Comparison of ENCODE assay signal across 8 mouse cellular contexts in the genomic region with DNA sequence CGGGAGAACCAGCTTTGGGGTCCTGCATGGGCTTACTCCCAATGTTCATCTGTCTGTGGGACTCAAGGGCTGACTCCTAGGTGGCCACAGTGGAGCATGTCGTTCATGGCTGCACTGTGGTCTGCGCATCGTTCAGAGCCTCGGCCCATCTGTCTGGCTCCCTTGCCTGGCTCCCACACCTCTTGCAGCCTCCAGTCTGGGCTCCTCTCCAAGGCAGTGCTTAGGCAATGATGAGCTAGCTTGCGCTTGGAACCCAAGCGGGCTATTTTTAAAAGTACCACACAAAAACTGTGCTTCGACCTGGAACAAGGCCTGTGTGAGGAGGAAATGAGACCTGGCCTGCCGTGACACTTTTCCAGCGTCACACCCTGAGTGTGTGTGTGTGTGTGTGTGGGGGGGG. TPM values are rescaled to one million over a fixed set of nuclear protein-coding genes. Genes with fewer than 3 reads are reported as not detected.
A peak's percentile ranks its signal among the peaks of the same experiment; 100 is the strongest.
DNase-seq lines count a peak whose midpoint lies in the region; ATAC-seq lines count a peak whose summit lies in the region.

No protein-coding gene starts in this region.

- H3K4me1 ChIP-seq in midbrain, embryonic 14.5 days (ENCODE audit: control insufficient read depth, insufficient read depth, low read length), result no peaks in the 10 kb centered on the region
- H3K4me1 ChIP-seq in midbrain, embryonic 10.5 days, result no peaks in the 10 kb centered on the region

- no peak overlapping the region for H3K4me2 ChIP-seq in midbrain, embryonic 14.5 days (ENCODE audit: low read length)

- ATAC-seq in midbrain, embryonic 14.5 days (ENCODE audit: low FRiP score, low TSS enrichment), result no peak
- ATAC-seq in frontal cortex, adult (ENCODE audit: low TSS enrichment), result peak; percentile 97

- no peaks in the 10 kb centered on the region for H3K9me3 ChIP-seq in midbrain, embryonic 14.5 days (ENCODE audit: control insufficient read depth, low read length)
- H3K9me3 ChIP-seq in midbrain, embryonic 10.5 days (replicated peaks), result no peaks in the 10 kb centered on the region

- peak; percentile 17 for DNase-seq in midbrain, embryonic 14.5 days
- DNase-seq in midbrain, embryonic 10.5 days (ENCODE audit: low spot score), result no peak
- DNase-seq in layer of hippocampus, adult 18-20 months (ENCODE audit: low spot score in 2 of 2), result peak; percentile 82 to 93
- peak; percentile 23 for DNase-seq in lung, postnatal 36 days
- no peak for DNase-seq in spleen, postnatal 10 days (ENCODE audit: low spot score in 2 of 2)
- DNase-seq in c-Kit-positive CD71-positive TER-119-positive erythroid progenitor cells, embryonic 14.5 days (ENCODE audit: low spot score), result no peak
- no peak for DNase-seq in kidney, postnatal 14 days

- H3K9ac ChIP-seq in midbrain, embryonic 14.5 days (replicated peaks; ENCODE audit: low read length), result no peak overlapping the region

- no peaks in the 10 kb centered on the region for H3K36me3 ChIP-seq in midbrain, embryonic 14.5 days (ENCODE audit: control insufficient read depth, insufficient read depth, low read length)
- no peaks in the 10 kb centered on the region for H3K36me3 ChIP-seq in midbrain, embryonic 10.5 days

- H3K27ac ChIP-seq in midbrain, embryonic 14.5 days (replicated peaks; ENCODE audit: low read depth, low read length), result no peak overlapping the region
- no peak overlapping the region for H3K27ac ChIP-seq in midbrain, embryonic 10.5 days (replicated peaks)

- 84% methylated on average over 10 of the region's 10 CpGs for WGBS in midbrain, embryonic 14.5 days
- WGBS in midbrain, embryonic 10.5 days, result 90% methylated on average over 10 of the region's 10 CpGs

- no peaks in the 10 kb centered on the region for H3K27me3 ChIP-seq in midbrain, embryonic 14.5 days (ENCODE audit: control insufficient read depth, insufficient read depth, low read length)
- H3K27me3 ChIP-seq in midbrain, embryonic 10.5 days (ENCODE audit: low read depth, poor library complexity, severe bottlenecking), result no peaks in the 10 kb centered on the region

- no peak overlapping the region for H3K4me3 ChIP-seq in midbrain, embryonic 14.5 days (replicated peaks; ENCODE audit: low read depth, low read length)
- no peak overlapping the region for H3K4me3 ChIP-seq in midbrain, embryonic 10.5 days

RNA-seq across cellular contexts. Expression of a gene that starts 21.7 kb away (rescaled TPM):
- polyA plus RNA-seq in midbrain, embryonic 14.5 days (2014; fragmentation: Nextera tagmentation; extraction: Ambion mirVana), result 34.4 and 43.7 TPM in 2 replicates
- polyA plus RNA-seq in midbrain, embryonic 10.5 days (2016; fragmentation: Nextera tagmentation; extraction: Ambion mirVana), result 0.96 and 2.0 TPM in 2 replicates
- 100 to 1,000 TPM; 211 to 213 TPM for total RNA-seq in layer of hippocampus, adult 18-20 months (2021)

RNA-seq across cellular contexts. Expression of a gene that starts 40.8 kb away (rescaled TPM):
- 145 TPM in 2 replicates for polyA plus RNA-seq in midbrain, embryonic 14.5 days (2014; fragmentation: Nextera tagmentation; extraction: Ambion mirVana)
- polyA plus RNA-seq in midbrain, embryonic 10.5 days (2016; fragmentation: Nextera tagmentation; extraction: Ambion mirVana), result 190 and 205 TPM in 2 replicates
- total RNA-seq in layer of hippocampus, adult 18-20 months (2021), result 10 to 100 TPM; 56.4 to 65.3 TPM

Comparison
In these comparisons a context has a peak if more than half of its experiments do, and no peak if none do; other contexts are left out.
1. DNase-seq: peak in midbrain, embryonic 14.5 days (single experiment), layer of hippocampus, adult 18-20 months (2 of 2) and lung, postnatal 36 days (single experiment); none in midbrain, embryonic 10.5 days (single experiment), spleen, postnatal 10 days (0 of 2), c-Kit-positive CD71-positive TER-119-positive erythroid progenitor cells, embryonic 14.5 days (single experiment) and kidney, postnatal 14 days (single experiment).
2. RNA of a gene that starts 21.7 kb away (polyA plus RNA-seq): 34.4 to 43.7 TPM in midbrain, embryonic 14.5 days; 0.96 to 2.0 TPM in midbrain, embryonic 10.5 days; every median in the first group is over 10 times any median in the second.